Mouse (Mus musculus) MEL (cell line): ENCODE results near the gene Ccnc.

Experiments
- CHD1 ChIP-seq: IDR thresholded peaks from 2 replicates; pipeline ENCODE4 v1.6.1; 2012; ENCODE audit warnings: low read depth, mild to moderate bottlenecking, inconsistent platforms, low read length, improper control_type of control experiment
- CTCF ChIP-seq, 3 experiments: IDR thresholded peaks in 2 of 3; conservative IDR thresholded peaks in 1 of 3; 2 replicates each; pipeline ENCODE4 v1.5.1; 2011 to 2012; ENCODE audit warnings: low read length in 3 of 3, low read depth in 2 of 3, mild to moderate bottlenecking in 2 of 3, improper control_type of control experiment in 1 of 3, inconsistent platforms in 1 of 3, mixed read lengths in 1 of 3, moderate library complexity in 1 of 3; ENCODE audit not compliant: control insufficient read depth in 1 of 3, insufficient read depth in 1 of 3, poor library complexity in 1 of 3, severe bottlenecking in 1 of 3
- EP300 ChIP-seq, 2 experiments: IDR thresholded peaks; 2 replicates each; pipeline ENCODE4 v1.6.1; 2011; ENCODE audit warnings: improper control_type of control experiment in 2 of 2, low read length in 2 of 2, low read depth in 1 of 2, mild to moderate bottlenecking in 1 of 2
- ETS1 ChIP-seq: IDR thresholded peaks from 2 replicates; pipeline ENCODE4 v1.6.1; 2012; ENCODE audit warnings: low read depth, mild to moderate bottlenecking, inconsistent platforms, low read length, improper control_type of control experiment, moderate library complexity
- GATA1 ChIP-seq: IDR thresholded peaks from 2 replicates; pipeline ENCODE4 v1.6.1; 2011; ENCODE audit warnings: low read depth, low read length, improper control_type of control experiment
- MAX ChIP-seq: IDR thresholded peaks from 2 replicates; pipeline ENCODE4 v1.6.1; 2011; ENCODE audit warnings: low read length, improper control_type of control experiment
- NRF1 ChIP-seq: IDR thresholded peaks from 2 replicates; pipeline ENCODE4 v1.6.1; 2014; ENCODE audit warnings: low read depth, mild to moderate bottlenecking, inconsistent platforms, low read length, improper control_type of control experiment, moderate library complexity; ENCODE audit not compliant: poor library complexity, insufficient read depth, severe bottlenecking
- POLR2A ChIP-seq, 2 experiments: IDR thresholded peaks; 2 replicates each; pipeline ENCODE4 v1.6.1; 2011 to 2012; ENCODE audit warnings: low read length in 2 of 2, mild to moderate bottlenecking in 2 of 2, control low read depth in 1 of 2, improper control_type of control experiment in 1 of 2, low read depth in 1 of 2, moderate library complexity in 1 of 2; ENCODE audit not compliant: control insufficient read depth in 1 of 2, insufficient read depth in 1 of 2, poor library complexity in 1 of 2
- SMC3 ChIP-seq: IDR thresholded peaks from 2 replicates; pipeline ENCODE4 v1.6.1; 2011; ENCODE audit warnings: low read depth, low read length, improper control_type of control experiment
- TBP ChIP-seq: IDR thresholded peaks from 2 replicates; pipeline ENCODE4 v1.8.0; 2011; ENCODE audit warnings: low read depth, low read length, improper control_type of control experiment
- TCF12 ChIP-seq: IDR thresholded peaks from 2 replicates; pipeline ENCODE4 v1.6.1; 2014; ENCODE audit warnings: low read depth, mild to moderate bottlenecking, inconsistent platforms, low read length, improper control_type of control experiment, moderate library complexity
- UBTF ChIP-seq: IDR thresholded peaks from 2 replicates; pipeline ENCODE4 v1.6.1; 2012; ENCODE audit warnings: low read depth, mild to moderate bottlenecking, inconsistent platforms, low read length, improper control_type of control experiment, moderate library complexity, borderline replicate concordance; ENCODE audit not compliant: insufficient read depth
- ZNF384 ChIP-seq: IDR thresholded peaks from 2 replicates; pipeline ENCODE4 v1.6.1; 2012; ENCODE audit warnings: low read depth, mild to moderate bottlenecking, inconsistent platforms, low read length, improper control_type of control experiment

GRCm38 (mm10) chr4:21766863-21767304 lies 39.4 kb downstream of the Ccnc start, which contains the start of the genes Usp45 and Tstd3:
- TF ChIP-seq POLR2A (IDR thresholded peaks at IDR 0.05; ENCODE audit: control insufficient read depth in 1 of 2, insufficient read depth in 1 of 2, low read depth in 1 of 2, low read length in 2 of 2, poor library complexity in 1 of 2) (peak in 1 of 2 experiments; percentile 61; a peak in 1 of 4 replicates), TBP (0 out of 2 replicates have a peak, but pooled peaks have one; percentile 38), GATA1 (no peak), UBTF (no peak), TCF12 (0 out of 2 replicates have a peak, but pooled peaks have one; percentile 19), EP300 (IDR thresholded peaks at IDR 0.05; ENCODE audit: low read depth in 1 of 2, low read length in 2 of 2) (no peak), ZNF384 (no peak), MAX (no peak), CTCF (IDR thresholded peaks at IDR 0.05 in 2 of 3, conservative IDR thresholded peaks at IDR 0.05 in 1 of 3; ENCODE audit: control insufficient read depth in 1 of 3, insufficient read depth in 1 of 3, low read depth in 2 of 3, low read length in 3 of 3, poor library complexity in 1 of 3, severe bottlenecking in 1 of 3) (peak; percentile 72 to 75 (median 73)), CHD1 (no peak), SMC3 (no peak), NRF1 (no peak), ETS1 (no peak)
